Mouse (Mus musculus): Measurements from ENCODE around the gene Cyp2b9.
"Not testable (repeated sequence)": the region's sequence is repeated elsewhere in the genome, so short reads cannot be mapped to it uniquely, and the experiment has no call there.

Cyp2b9 gene

DNA sequence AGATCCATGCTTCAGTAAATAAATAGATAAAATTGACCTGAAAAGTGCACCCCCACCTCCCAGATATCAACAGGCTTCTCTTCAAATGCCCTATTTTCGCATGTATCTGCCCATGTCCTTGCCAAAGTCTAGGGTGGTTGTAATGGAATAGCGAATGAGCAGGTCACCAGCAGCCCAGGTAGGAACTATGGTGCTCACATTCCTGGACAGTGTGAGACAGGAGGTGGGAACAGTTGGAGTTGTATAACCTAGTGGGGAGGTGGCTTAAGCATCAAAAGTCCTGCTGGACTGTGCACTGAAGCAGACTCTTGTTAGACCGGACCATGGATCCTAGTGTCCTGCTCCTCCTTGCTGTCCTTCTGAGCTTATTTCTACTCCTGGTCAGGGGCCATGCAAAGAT is at the start of gene Cyp2b9:
Gene Cyp2b9 (plus strand): TSS at position 301 of the 400 bp plus-strand sequence.
- not testable (repeated sequence) for DNase-seq

- DNase-seq: not testable (repeated sequence)
Measured at GRCm38 (mm10) chr7:26139623-26140022, 33.6 kb upstream of the Cyp2b9 start.

DNA sequence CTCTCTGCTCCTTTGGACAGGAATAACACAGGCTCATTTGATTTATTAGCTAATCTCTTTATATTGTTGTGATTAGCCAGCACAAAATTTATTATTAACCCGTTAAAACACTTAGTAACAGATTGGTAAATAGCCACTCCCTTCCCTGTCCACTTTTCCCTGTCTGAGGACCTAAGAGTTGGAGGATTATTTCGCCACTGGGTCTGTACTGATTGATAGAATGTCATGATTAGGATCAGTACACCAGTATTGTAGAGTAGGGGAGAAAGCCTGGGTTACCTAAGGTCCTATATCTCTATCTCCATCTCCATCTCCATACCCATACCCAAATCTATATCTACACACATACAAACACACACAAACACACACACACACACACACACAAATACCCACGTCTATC is 29.6 kb upstream of the Cyp2b9 start:
- DNase-seq: not testable (repeated sequence)

GRCm38 (mm10) chr7:26168765-26169536 is 4.3 kb upstream of the Cyp2b9 start:
- DNase-seq: not testable (repeated sequence)

GRCm38 (mm10) chr7:26201083-26201482 is 27.9 kb downstream of the Cyp2b9 start:
- no peak for DNase-seq

DNA sequence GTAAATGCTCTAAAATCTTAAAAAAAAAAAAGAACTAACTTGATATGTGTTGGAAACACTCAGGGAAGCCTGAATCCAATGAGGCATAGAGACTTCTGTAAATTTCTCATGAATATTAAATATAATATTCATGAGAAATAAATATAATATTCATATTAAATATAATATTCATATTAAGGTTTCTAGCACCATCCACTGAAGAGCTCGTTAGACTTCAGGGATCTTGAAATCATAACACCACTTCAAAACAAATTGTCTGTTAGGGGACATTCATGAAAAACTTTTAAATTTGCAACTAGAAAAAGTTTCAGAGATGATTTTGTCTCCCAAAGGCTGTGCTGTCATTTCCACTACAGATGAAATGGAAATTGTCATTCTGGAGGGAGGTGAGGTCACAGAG is 86.8 kb downstream of the Cyp2b9 start, which contains the start of gene Vmn1r184:
Gene Vmn1r184 (plus strand): TSS at position 301 of the 400 bp plus-strand sequence.
- DNase-seq: not testable (repeated sequence)

Data from thymus, postnatal 4 days (tissue).